Mouse (Mus musculus): ENCODE data around the gene Luc7l3.

DNA sequence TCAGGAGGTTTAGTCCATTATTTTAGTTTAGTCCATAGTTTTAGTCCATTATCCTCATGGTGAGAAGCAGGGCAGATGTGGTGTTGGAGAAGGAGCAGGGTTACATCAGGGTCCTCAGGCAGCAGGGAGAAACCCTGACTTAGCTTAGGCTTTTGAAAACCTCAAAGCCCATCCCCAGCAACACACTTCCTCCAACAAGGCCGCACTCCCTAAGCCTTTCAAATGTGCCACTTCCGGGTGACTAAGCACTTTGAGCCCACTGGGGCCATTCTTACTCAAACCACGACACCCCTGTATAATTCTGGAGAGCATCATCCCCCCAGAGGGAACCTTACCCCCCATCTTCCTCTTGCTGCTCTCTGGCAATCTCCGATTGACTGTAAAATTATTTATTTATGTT lies 62.0 kb downstream of the Luc7l3 start:
- TF ChIP-seq MAFK (IDR thresholded peaks at IDR 0.05; ENCODE audit: borderline replicate concordance, low read depth, low read length) (no peak), HCFC1 (IDR thresholded peaks at IDR 0.05; ENCODE audit: low read depth, low read length) (no peak), POLR2A (IDR thresholded peaks at IDR 0.05; ENCODE audit: control insufficient read depth in 1 of 2, insufficient read depth in 1 of 2, low read depth in 1 of 2, low read length in 2 of 2, poor library complexity in 1 of 2) (no peak), CTCF (IDR thresholded peaks at IDR 0.05 in 2 of 3, conservative IDR thresholded peaks at IDR 0.05 in 1 of 3; ENCODE audit: control insufficient read depth in 1 of 3, insufficient read depth in 1 of 3, low read depth in 2 of 3, low read length in 3 of 3, poor library complexity in 1 of 3, severe bottlenecking in 1 of 3) (no peak), POLR2AphosphoS5 (IDR thresholded peaks at IDR 0.05; ENCODE audit: borderline replicate concordance, low read depth, low read length) (no peak), SMC3 (IDR thresholded peaks at IDR 0.05; ENCODE audit: low read depth, low read length) (no peak), TBP (IDR thresholded peaks at IDR 0.05; ENCODE audit: low read depth, low read length) (no peak), EP300 (IDR thresholded peaks at IDR 0.05; ENCODE audit: low read depth in 1 of 2, low read length in 2 of 2) (no peak), MXI1 (IDR thresholded peaks at IDR 0.05; ENCODE audit: low read depth, low read length) (no peak), TCF12 (IDR thresholded peaks at IDR 0.05; ENCODE audit: low read depth, low read length) (no peak), SIN3A (IDR thresholded peaks at IDR 0.05; ENCODE audit: low read length) (no peak), TAL1 (IDR thresholded peaks at IDR 0.05; ENCODE audit: low read length) (no peak), GATA1 (IDR thresholded peaks at IDR 0.05; ENCODE audit: low read depth, low read length) (no peak), KAT2A (conservative IDR thresholded peaks at IDR 0.05; ENCODE audit: low read depth, low read length) (no peak)

Measured in MEL (cell line).